Mouse (Mus musculus) G1E (cell line): Measurements from ENCODE around the gene Arhgap33. TPM values are rescaled to one million over a fixed set of nuclear protein-coding genes. Genes with fewer than 3 reads are reported as not detected.
A peak's percentile ranks its signal among the peaks of the same experiment; 100 is the strongest.

ENCODE experiments used
- ATAC-seq: 2 replicates; pipeline ENCODE4 v1.8.0; 2016; ENCODE audit warnings: mild to moderate bottlenecking; ENCODE audit not compliant: insufficient number of reproducible peaks, poor library complexity, low FRiP score, severe bottlenecking; ENCODE audit errors: extremely low read depth
- DNase-seq: peaks from one replicate; pipeline ENCODE4 v3.0.0; 2012; ENCODE audit warnings: low spot score
- H3K27me3 ChIP-seq: 2 replicates; pipeline ENCODE4 v1.6.1; 2012; ENCODE audit warnings: mild to moderate bottlenecking, low read length, inconsistent platforms; ENCODE audit not compliant: insufficient read depth
- H3K36me3 ChIP-seq: replicated peaks from 2 replicates; pipeline ENCODE3; 2012; ENCODE audit warnings: mild to moderate bottlenecking, inconsistent platforms
- H3K4me1 ChIP-seq: 2 replicates; pipeline ENCODE4 v1.6.1; 2012; ENCODE audit warnings: low read depth, low read length, inconsistent platforms, mixed read lengths; ENCODE audit not compliant: insufficient read depth
- H3K4me3 ChIP-seq: 2 replicates; pipeline ENCODE4 v1.5.1; 2012; ENCODE audit warnings: low read depth, mild to moderate bottlenecking, inconsistent platforms, low read length, moderate library complexity, mixed read lengths
- H3K9me3 ChIP-seq: replicated peaks from 2 replicates; pipeline ENCODE4 v1.6.1; 2012; ENCODE audit warnings: inconsistent platforms
- CTCF ChIP-seq: IDR thresholded peaks from 2 replicates; pipeline ENCODE4 v1.5.1; 2012; ENCODE audit warnings: low read depth, low read length, inconsistent platforms, mixed read lengths
- GATA1 ChIP-seq: IDR thresholded peaks from 2 replicates; pipeline ENCODE4 v1.6.1; 2012; ENCODE audit warnings: borderline replicate concordance, low read length, inconsistent platforms, mixed read lengths
- GATA2 ChIP-seq: IDR thresholded peaks from 2 replicates; pipeline ENCODE4 v1.6.1; 2012; ENCODE audit warnings: low read depth, low read length, inconsistent platforms, borderline replicate concordance
- POLR2AphosphoS5 ChIP-seq: IDR thresholded peaks from 2 replicates; pipeline ENCODE4 v1.6.1; 2012; ENCODE audit warnings: low read depth, low read length, inconsistent platforms; ENCODE audit not compliant: insufficient replicate concordance
- TAL1 ChIP-seq: conservative IDR thresholded peaks from 2 replicates; pipeline ENCODE4 v1.6.1; 2012; ENCODE audit warnings: low read depth, low read length, inconsistent platforms, mixed read lengths
- polyA plus RNA-seq: library from polyadenylated mRNA; stranded (reverse); fragments of >175 nt; gene quantifications from 2 replicates; pipeline ENCODE4 v1.2.3, GENCODE M21; 2012
- total RNA-seq, 2 experiments: library from RNA; stranded (forward) in 1 of 2; stranded (reverse) in 1 of 2; fragments of 200-1000 nt in 1 of 2; fragments of >200 nt in 1 of 2; fragmentation: Nextera tagmentation in 1 of 2; gene quantifications; 2 replicates each; pipeline ENCODE4 v1.2.3; 2014 to 2017

Gene Arhgap33
- total and polyA plus RNA-seq, 3 experiments = 5.0 to 40.3 (median 16.5) TPM

DNA sequence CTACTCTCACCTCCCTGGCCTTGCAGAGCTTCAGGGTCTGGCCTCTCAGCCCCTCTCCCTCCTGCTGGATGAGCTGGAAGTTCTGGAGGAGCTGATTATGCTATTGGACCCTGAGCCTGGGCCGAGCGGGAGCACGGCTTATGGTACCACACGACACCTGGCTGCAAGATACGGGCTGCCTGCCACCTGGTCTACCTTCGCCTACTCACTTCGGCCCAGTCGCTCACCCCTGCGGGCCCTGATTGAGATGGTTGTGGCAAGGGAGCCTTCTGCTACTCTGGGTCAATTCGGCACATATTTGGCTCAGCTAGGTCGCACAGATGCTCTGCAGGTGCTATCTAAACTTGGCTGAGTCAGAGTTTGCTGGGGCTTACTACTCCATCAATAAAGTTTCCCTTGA is 32.7 kb upstream of the Arhgap33 start:
- H3K36me3 ChIP-seq = peaks cover 87% of the 10 kb centered on the region
- TF ChIP-seq POLR2AphosphoS5 (no peak), GATA1 (no peak), GATA2 (no peak), CTCF (no peak), TAL1 (no peak)
- ATAC-seq = no peak

DNA sequence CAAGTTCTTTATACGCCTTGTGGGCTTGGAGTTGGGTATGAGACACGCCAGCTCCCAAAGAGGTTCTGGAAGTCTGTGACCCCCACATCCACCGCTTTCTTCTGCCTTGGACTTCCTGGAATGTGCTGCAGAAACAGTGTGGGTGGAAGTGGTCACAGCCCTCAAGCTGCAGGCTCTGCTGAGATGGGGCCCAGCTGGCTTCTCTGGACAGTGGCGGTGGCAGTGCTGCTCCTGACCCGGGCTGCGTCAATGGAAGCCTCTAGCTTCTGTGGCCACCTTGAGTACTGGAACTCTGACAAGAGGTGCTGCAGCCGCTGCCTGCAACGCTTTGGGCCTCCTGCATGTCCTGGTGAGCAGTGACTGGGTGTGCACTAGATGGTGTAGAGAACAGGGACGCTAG is 31.2 kb upstream of the Arhgap33 start:
- ATAC-seq (no peak), DNase-seq (no peak)
- TF ChIP-seq CTCF (no peak), GATA2 (no peak), TAL1 (no peak), POLR2AphosphoS5 (no peak), GATA1 (no peak)
- Histone ChIP-seq H3K36me3 (peaks cover 77% of the 10 kb centered on the region), H3K4me1 (peaks cover 46% of the 10 kb centered on the region), H3K27me3 (no peaks in the 10 kb centered on the region), H3K9me3 (no peaks in the 10 kb centered on the region), H3K4me3 (0 out of 2 replicates have a peak overlapping the region, but pooled peaks have one; percentile 8)

More for the DNA sequence above, 32.7 kb upstream of the Arhgap33 start:
- no peak for DNase-seq
- Histone ChIP-seq H3K4me3 (no peak overlapping the region), H3K9me3 (no peaks in the 10 kb centered on the region), H3K4me1 (peaks cover 50% of the 10 kb centered on the region), H3K27me3 (no peaks in the 10 kb centered on the region)

DNA sequence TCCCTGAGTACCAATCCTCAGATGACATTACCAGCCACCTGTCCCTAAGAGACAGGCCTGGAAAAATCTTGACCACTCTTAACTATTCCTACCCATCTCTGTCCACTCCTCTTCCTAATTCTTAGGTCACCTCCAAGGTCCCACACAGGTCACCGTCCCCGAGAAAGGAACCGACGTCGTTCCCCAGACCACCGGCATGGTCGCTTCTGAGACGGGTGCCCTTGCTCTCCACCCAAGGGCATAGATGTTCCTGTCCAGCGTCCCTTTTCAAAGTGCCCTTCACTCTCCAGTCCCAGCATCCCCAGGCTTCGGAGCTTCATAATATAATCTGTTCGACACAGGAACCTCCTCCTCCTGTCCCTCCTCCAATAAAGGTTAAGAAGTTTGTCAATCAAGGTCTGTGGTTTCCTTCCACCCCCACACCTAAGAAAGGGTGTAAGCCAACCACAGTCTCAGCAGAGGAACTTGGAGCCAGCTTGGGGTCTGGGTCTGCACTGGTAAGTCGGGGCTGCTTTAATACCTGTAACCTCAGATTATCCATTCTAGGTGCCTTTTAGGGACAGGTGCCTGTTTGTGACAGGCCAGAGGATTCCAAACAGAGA is 30.2 kb upstream of the Arhgap33 start, which contains the start of gene Igflr1:
Gene Igflr1, plus strand, starts transcription at position 458 of the 602 bp plus-strand sequence.
- peak within 1 kb of the TSS; percentile 83; the same call in 1 of the 2 replicates for H3K4me3 ChIP-seq
- TF ChIP-seq POLR2AphosphoS5 (no peak), GATA2 (no peak), CTCF (no peak), GATA1 (no peak), TAL1 (no peak)
- H3K27me3 ChIP-seq = no peaks in the 10 kb centered on the region
- no peak for ATAC-seq
- peaks cover 51% of the 10 kb centered on the region for H3K4me1 ChIP-seq
- H3K36me3 ChIP-seq = peaks cover 75% of the 10 kb centered on the region
- H3K9me3 ChIP-seq = no peaks in the 10 kb centered on the region
- no peak for DNase-seq

DNA sequence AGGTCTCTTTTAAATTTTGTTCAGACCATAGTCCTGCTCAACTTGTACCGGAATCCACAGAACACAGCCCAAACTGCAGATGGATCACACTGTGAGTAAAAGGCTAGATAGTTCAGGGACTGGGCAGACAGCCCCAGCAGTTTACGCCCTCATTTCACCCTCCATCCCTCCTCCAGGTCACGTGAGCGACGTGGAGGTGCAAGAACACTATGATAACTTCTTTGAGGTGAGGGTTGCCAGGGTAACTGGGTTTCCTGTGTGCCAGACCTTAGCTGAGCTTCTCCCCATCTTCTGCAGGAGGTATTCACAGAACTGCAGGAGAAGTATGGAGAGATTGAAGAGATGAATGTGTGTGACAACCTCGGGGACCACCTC is 29.0 kb upstream of the Arhgap33 start:
- peaks cover 63% of the 10 kb centered on the region for H3K36me3 ChIP-seq
- H3K9me3 ChIP-seq = no peaks in the 10 kb centered on the region
- no peaks in the 10 kb centered on the region for H3K27me3 ChIP-seq
- H3K4me1 ChIP-seq = peaks cover 52% of the 10 kb centered on the region
- DNase-seq = no peak
- H3K4me3 ChIP-seq = peak overlapping the region; percentile 83
- no peak for ATAC-seq
- TF ChIP-seq CTCF = no peak
- no peak for TF ChIP-seq GATA2
- no peak for TF ChIP-seq POLR2AphosphoS5
- TF ChIP-seq GATA1 = no peak
- TF ChIP-seq TAL1 = no peak

DNA sequence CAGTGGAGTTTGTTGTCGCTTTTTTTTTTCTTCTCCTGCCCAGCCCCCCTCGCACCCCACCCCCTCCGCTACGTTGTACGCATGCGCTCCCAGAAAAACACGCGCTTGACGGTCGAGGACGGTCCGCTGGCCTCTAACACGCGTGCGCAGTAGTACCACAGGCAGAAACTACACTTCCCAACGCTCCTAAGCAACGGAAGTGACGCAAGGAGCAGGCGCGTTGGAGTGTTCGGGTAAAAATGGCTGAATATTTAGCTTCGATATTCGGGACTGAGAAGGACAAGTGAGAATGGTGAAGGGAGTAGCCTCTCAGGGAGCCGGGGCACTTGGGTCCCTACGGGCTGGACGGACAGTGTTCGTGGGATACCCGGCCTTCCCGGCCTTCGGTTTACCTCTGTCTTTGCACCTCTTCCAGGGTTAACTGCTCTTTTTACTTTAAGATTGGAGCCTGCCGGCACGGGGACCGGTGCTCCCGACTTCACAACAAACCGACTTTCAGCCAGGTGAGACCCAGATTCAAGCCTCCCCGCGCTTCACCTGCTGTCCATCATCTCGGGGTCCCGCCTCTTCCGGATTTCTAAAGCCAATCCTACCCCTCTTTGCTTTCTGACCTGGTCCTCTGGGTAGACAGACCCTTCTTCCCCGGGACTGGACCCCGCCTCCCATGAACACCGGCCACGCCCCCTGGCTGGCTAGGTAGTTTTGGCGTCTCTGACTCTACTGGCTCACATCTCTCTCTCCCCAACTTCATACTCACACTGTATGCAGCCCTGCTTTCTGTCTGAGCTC is 28.5 kb upstream of the Arhgap33 start, which contains the start of the genes U2af1l4, Gm49396 and Psenen:
Gene U2af1l4, plus strand, starts transcription at position 185 of the 789 bp plus-strand sequence.
Gene Gm49396, plus strand, starts transcription at position 228 of the 789 bp plus-strand sequence.
Gene Psenen, minus strand, starts transcription at position 511 of the 789 bp plus-strand sequence.
- H3K9me3 ChIP-seq = no peaks in the 10 kb centered on the region
- peak within 1 kb of the TSS; percentile 83 for H3K4me3 ChIP-seq
- peaks cover 57% of the 10 kb centered on the region for H3K36me3 ChIP-seq
- DNase-seq (peak; percentile 82), ATAC-seq (peak; percentile 50)
- H3K27me3 ChIP-seq = no peaks in the 10 kb centered on the region
- no peak for TF ChIP-seq POLR2AphosphoS5
- H3K4me1 ChIP-seq = peaks cover 58% of the 10 kb centered on the region

DNA sequence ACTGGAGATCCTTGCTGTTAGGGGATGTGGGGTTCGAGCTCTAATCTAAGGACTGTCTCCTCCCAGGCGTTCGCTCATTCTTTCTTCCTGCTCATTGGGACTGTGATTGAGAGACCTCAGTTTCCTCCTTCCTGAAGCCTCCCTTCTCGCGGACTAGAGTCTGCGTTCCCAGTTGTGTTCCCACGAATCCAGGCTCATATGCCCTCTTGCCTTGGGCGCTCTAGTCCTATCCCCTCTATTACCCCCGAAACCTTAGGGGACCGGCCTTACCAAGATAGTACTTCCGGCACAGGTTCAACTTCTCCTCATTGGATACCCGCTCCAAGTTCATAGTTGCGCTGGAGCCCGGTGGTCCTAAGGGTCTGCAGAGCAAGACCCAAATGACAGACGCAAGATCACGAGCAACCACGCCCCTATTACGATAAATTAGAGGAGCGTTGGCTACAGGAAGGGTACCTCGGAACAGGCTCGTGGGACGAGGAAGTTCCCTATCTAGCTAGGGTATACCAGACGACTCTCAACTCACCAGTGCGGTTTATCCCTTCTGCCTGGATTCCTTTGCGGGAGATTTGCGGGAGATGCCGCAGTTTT is 27.8 kb upstream of the Arhgap33 start:
- no peaks in the 10 kb centered on the region for H3K27me3 ChIP-seq
- H3K36me3 ChIP-seq = peaks cover 57% of the 10 kb centered on the region
- H3K4me3 ChIP-seq = peak overlapping the region; percentile 83
- no peak for TF ChIP-seq POLR2AphosphoS5
- no peak for TF ChIP-seq GATA2
- no peak for TF ChIP-seq CTCF
- no peak for TF ChIP-seq TAL1
- TF ChIP-seq GATA1 = no peak
- H3K4me1 ChIP-seq = peaks cover 64% of the 10 kb centered on the region
- no peak; the same call in 1 of the 2 replicates for ATAC-seq
- DNase-seq = no peak
- H3K9me3 ChIP-seq = no peaks in the 10 kb centered on the region
